Mouse (Mus musculus) right cerebral cortex, postnatal 25 days (tissue): ENCODE measurements around the gene Kcnh2.
A peak's percentile ranks its signal among the peaks of the same experiment; 100 is the strongest.
"Not testable (repeated sequence)": the region's sequence is repeated elsewhere in the genome, so short reads cannot be mapped to it uniquely, and the experiment has no call there.

Experiments
- DNase-seq: peaks from one replicate; pipeline ENCODE4 v3.0.0; 2022

Gene Kcnh2

DNA sequence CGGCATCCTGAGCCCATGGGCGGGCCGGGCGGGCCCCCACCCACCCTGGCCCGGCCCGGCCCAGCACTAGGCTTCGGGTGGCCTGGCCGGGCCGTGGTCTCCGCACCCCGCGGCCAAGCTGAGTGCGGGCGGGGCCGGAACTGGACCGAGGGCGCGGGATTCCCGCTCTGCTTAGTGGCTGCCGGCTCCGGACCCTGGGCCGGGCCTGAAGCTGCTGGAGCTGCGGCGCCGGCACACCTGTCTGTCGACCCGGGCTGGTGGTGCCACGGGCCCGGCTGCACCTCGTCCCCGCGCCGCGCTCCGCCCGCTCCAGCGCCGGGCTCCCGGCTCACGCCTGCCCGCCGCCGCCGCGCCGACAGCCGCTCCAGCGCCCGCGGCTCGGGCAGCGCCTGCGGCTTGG lies at the start of gene Kcnh2:
Kcnh2 (minus strand) TSS at position 327 of the 400 bp plus-strand sequence.
- no peak for DNase-seq

GRCm38 (mm10) chr5:24400362-24400761 lies 49.0 kb upstream of the Kcnh2 start:
- DNase-seq: no peak

GRCm38 (mm10) chr5:24399686-24400085 lies 48.3 kb upstream of the Kcnh2 start:
- DNase-seq: no peak

- not testable (repeated sequence) for DNase-seq
Observed at GRCm38 (mm10) chr5:24396254-24396653, 44.9 kb upstream of the Kcnh2 start.

DNA sequence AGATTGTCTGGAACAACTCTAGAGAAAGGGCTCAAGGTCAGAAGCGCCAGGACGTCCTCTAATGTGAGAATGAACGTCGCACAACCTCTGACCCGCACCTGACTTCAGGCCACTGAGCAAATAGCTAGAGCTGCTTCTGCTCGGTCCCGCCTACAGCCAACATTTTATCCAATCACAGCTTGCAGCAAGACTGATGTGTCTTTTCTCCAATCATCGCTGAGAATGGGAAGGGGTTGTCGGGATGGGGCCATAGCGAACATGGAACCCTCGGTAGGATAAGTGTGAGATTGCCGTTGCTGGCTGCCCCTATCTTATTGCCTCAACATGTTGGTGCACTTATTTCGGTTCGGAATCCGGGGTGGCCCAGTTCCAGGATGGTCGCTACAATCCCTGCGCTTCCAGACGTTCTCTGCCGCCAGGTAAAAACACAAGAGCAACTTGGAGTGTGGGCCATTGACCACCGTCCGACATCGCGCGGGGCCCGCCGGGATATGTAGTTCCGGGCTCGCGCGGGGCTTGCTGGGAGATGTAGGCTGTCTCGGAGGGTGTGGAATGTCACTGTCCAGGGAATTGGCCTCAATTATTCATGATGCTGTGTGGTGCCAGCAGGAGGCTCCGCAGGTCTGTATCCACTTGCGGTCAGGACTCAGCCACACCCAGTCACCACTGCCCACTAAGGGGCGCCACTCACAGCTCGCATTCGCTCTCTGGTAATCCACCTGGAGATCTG lies 42.9 kb upstream of the Kcnh2 start:
- DNase-seq: peak; percentile 95

- peak; percentile 77 for DNase-seq
Observed at GRCm38 (mm10) chr5:24393392-24393997, 42.1 kb upstream of the Kcnh2 start, which contains the start of gene Abcb8. TSS of gene Abcb8 (plus strand) at chr5:24393663.

GRCm38 (mm10) chr5:24392724-24393123 lies 41.3 kb upstream of the Kcnh2 start:
- DNase-seq: no peak

GRCm38 (mm10) chr5:24391864-24392263 lies 40.5 kb upstream of the Kcnh2 start, which contains the start of gene Atg9b:
TSS of gene Atg9b (minus strand) at chr5:24392143.
- DNase-seq: no peak

DNA sequence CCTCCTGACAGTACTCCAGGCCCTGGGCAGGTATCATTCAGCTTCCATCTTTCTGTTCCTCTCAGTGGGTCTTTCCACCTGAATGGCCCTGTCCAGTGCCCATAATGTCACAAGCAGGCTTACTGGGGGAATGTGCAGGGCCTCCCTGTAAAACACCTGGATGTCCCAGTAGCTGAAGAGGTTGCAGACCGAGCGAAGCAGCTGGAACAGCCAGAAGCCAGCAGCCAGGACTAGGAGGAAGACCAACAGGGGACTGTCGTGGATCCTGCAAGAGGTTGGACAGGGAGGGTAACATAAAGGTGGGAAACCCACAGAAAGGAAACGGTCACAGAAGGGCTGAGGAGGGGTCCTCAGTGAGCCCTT lies 38.2 kb upstream of the Kcnh2 start:
- no peak for DNase-seq

DNA sequence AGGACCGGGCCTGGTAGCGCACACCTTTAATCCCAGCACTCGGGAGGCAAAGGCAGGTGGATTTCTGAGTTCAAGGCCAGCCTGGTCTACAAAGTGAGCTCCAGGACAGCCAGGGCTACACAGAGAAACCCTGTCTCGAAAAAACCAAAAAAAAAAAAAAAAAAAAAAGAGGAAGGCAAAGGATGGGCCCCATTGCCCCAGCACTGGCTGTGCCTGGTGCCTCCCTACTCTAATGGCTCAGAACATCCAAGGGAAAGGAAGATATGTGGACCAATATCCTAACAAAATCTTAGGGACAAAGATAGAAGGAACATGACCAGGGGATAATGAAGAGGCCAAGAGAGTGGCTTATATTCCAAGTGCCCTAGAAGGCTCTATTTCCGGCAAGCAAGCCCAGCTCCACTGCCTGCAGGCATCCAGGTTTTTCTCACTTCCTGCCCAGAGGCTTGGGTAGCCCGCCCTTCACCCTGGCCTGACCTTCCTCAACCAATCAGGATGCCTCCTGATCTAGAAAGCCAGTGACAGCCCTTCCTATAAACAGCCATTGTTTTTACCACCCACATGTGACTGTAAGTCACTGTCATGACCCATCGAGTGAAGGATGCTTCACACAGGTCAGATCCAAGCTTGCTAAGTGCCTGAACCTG lies 37.7 kb upstream of the Kcnh2 start:
- DNase-seq: no peak

DNA sequence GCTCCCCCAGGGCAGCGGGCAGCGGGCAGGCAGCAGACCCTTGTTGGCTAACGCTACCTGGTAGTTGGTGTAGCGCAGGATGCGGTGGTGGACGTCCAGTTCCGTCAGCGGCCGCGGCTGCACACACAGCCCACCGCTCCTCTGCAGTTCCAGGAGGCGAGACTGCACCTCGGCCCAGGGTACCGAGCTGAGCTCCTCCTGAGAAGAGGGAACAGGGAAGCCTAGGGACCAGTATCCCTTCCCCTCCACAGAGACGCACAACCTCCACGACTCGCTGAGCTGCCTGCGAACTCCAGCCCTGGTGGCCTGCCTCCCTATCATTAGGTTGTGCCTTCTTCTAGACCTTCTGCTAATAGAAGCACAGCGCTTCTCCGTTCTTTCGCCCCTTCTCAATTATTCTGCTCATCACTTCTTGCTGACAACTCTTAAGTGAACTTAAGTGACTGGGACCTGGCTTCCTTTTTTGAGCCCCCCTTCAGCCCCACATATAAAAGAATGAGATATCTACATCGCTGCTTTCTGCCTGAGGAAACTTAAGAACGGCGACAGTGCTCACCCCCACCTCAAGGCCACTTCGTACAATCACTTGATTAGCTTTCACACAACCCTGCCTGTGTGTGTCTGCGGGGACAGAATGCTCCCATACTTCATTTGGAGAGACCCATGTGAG lies 37.0 kb upstream of the Kcnh2 start:
- DNase-seq: no peak

- DNase-seq: peak; percentile 65
Observed at GRCm38 (mm10) chr5:24387264-24388241, 36.1 kb upstream of the Kcnh2 start.

DNA sequence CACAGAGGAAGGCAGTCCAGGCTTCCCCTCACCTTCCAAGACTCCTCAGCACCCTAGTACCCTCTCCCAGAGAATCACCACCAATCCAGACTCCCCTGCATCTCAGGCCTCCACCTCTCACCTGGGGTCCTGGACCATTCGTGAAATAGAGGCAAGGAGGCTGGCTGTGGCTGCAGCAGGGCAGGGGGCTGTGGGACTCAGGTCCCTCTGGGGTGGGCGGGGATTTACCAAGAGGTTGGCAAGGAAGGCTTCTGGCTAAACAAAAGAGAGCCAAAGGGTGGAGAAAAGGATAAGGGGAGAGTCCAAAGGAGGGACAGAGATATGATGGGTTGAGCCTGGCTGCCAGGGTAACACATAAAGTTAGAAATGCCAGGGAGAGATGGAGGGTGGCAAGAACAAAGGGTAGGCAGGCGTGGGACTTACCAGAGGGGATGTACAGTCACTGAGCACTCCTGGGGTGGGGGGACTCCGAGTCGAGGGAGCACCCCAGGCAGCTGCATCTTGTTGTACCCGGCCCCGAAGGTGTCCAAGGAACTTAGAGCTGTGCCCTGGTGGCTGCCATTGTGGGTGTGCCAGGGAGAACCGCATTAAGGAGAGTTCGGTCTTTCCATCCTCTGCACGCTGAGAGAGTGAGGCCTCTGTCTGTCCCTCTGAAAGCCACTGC lies 34.6 kb upstream of the Kcnh2 start:
- DNase-seq: no peak

DNA sequence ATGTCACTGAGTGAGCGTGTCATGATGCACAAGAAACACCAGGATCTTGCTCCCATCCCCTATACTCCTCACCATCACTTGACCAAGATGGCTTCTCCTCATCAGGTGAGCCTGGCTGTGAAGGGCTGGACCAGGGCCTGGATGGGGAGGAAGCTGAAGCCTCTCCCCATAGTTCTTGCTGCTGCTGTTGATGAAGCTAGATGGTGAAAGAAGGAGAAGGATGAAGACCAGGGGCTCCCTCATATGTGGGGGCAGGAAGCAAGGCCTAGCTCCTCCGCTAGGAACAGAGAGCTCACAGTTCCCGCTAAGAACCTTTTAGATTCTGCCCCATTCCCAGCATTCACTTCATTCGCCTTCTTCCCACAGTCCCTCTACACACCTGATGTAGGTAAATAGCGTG lies 34.0 kb upstream of the Kcnh2 start:
- no peak for DNase-seq

DNA sequence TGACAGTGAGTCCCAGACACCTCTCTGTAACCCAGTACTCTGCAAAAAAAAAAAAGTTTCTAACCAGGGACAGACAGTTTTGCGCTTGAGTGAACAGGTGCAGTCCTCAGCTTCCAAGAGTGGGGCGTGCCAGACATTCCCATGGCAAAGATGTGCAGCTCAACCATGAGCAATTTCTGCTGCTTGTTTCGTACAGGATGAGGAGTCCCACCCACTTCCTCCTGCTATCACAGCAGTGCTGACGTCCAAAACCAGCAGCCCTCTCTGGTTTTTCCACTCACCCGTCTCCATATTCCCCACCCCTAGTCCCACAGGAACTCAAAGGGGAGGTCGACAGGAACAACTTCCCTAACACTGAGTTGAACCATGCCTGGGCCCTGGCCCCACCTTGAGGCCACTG lies 33.0 kb upstream of the Kcnh2 start:
- DNase-seq: peak; percentile 61

- DNase-seq: peak; percentile 89
Observed at GRCm38 (mm10) chr5:24383026-24383859, 31.8 kb upstream of the Kcnh2 start.

DNA sequence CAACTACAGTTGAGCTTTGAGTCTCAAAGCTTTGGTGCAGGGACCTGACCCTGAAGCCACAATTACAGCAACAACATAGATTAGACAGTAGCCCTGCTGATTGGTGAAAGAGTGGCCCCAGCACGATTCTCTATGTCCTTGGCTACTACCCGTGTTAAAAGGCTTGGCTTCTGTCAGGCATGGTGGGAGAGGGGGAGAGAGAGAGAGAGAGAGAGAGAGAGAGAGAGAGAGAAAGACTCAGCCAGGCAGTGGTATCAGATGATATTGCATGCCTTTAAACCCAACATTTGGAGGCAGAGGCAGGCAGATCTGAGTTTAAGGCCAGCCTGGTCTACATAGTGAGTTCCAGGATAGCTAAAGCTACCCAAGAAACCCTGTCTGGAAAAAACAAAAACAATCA lies 30.6 kb upstream of the Kcnh2 start:
- DNase-seq: no peak

- DNase-seq: no peak
Observed at GRCm38 (mm10) chr5:24381486-24381885, 30.1 kb upstream of the Kcnh2 start.

DNA sequence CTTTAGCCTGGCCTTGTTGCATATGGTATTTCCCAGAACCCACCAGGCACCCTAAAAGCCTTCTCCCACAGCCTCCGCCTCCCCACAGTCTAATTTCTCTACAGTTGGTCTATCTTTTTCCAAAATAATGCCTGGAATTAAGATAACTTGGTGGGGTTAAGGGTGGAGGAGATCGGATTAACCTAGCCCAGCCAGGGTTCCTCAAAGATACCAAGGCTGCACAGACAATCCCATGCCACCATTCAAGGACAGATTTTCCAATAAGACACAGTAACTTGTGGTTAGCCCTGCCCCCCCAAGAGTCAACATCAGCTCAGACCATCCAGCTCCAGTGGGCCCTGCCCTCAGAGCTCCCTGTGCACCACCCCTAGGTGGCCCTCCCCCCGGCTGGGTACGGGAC lies 29.1 kb upstream of the Kcnh2 start:
- no peak for DNase-seq

DNA sequence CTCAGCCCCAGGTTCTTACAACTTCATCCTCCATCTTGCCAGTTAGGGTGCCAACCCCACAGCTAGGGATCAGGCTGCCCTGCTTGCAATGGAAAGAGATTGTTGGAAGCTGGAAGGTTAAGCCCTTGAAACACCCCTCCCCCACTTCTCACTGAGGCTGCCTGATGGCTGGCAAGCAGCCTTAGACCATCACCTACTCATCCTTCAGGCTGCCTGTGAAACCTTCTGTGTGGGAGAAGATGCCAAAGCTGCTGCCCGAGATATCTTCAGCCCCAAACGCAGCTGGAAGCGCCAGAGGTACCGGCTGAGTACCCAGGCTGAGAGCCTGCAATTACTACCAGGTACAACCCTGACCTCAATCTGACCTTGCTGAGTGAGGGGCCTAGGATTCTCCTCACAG lies 28.1 kb upstream of the Kcnh2 start:
- DNase-seq: no peak

DNA sequence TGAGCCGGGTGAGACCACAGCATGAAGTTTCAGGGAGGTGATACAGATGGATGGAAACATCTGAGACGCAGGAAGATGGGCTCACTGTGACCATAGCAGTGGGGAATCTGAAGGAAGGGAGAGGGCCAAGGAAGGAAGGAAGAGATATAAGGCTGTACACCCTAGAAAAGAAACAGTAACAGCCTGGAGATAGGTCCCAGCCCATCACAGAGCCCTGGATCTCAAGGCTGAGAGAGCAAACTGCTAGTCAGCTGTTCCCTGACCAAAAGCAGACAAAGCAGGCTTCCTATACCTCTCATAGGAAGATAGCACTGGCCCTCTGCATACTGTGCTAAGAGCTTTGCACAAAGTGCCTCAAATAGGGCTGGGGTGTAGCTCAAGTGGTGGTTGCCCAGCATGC lies 27.3 kb upstream of the Kcnh2 start:
- no peak for DNase-seq
